Mouse (Mus musculus): ENCODE data around the gene Ccpg1. TPM values are rescaled to one million over a fixed set of nuclear protein-coding genes. Genes with fewer than 3 reads are reported as not detected.

Gene Ccpg1
- polyA plus RNA-seq, 1 experiment from 2014 or later, result 36.8 TPM

Small RNA genes within 50 kb of the gene (microRNA-seq; reads per million reads assigned to microRNA genes)
- gene Gm27353, result not detected

Other genes with a start within 250 kb of the Ccpg1 start
- gene Prtg, start 178.6 kb upstream of the Ccpg1 start, polyA plus RNA-seq (2015; fragmentation: Nextera tagmentation; extraction: Ambion mirVana), result 0.25 and 0.31 TPM in 2 replicates
- 2.5 and 2.8 TPM in 2 replicates for gene Pygo1, start 59.8 kb upstream of the Ccpg1 start, polyA plus RNA-seq (2015; fragmentation: Nextera tagmentation; extraction: Ambion mirVana)
- 0.77 and 0.81 TPM in 2 replicates for gene Dyx1c1, start 26.6 kb upstream of the Ccpg1 start, polyA plus RNA-seq (2015; fragmentation: Nextera tagmentation; extraction: Ambion mirVana)
- gene Gm44503, start 26.6 kb upstream of the Ccpg1 start, polyA plus RNA-seq (2015; fragmentation: Nextera tagmentation; extraction: Ambion mirVana), result not detected in 2 replicates
- gene Ccpg1os, start within 50 bp of the Ccpg1 start, polyA plus RNA-seq (2015; fragmentation: Nextera tagmentation; extraction: Ambion mirVana), result 11.2 and 11.7 TPM in 2 replicates
- gene Pigb, start 54.9 kb downstream of the Ccpg1 start, polyA plus RNA-seq (2015; fragmentation: Nextera tagmentation; extraction: Ambion mirVana), result 15.6 and 18.7 TPM in 2 replicates
- 23.3 and 27.7 TPM in 2 replicates for gene Rab27a, start 59.4 kb downstream of the Ccpg1 start, polyA plus RNA-seq (2015; fragmentation: Nextera tagmentation; extraction: Ambion mirVana)
- 0.10 and 0.40 TPM in 2 replicates for gene Khdc3, start 116.4 kb downstream of the Ccpg1 start, polyA plus RNA-seq (2015; fragmentation: Nextera tagmentation; extraction: Ambion mirVana)
- gene Gm20509, start 117.0 kb downstream of the Ccpg1 start, polyA plus RNA-seq (2015; fragmentation: Nextera tagmentation; extraction: Ambion mirVana), result not detected in 2 replicates
- gene Rsl24d1, start 128.0 kb downstream of the Ccpg1 start, polyA plus RNA-seq (2015; fragmentation: Nextera tagmentation; extraction: Ambion mirVana), result 85.1 and 90.5 TPM in 2 replicates

All from stomach, embryonic 16.5 days (tissue).